In genomic region chr11:101078121-101078520, GRCm38 (mm10) we compare ENCODE assay signal across 27 mouse cellular contexts. TPM values are rescaled to one million over a fixed set of nuclear protein-coding genes. Genes with fewer than 3 reads are reported as not detected.
DNase-seq lines count a peak whose midpoint lies in the region; ATAC-seq and TF ChIP-seq lines count a peak whose summit lies in the region.
"Had no signal": no experiment of that assay in that cellular context is flagged by ENCODE, and none has a peak within 500 bp of the region (broad histone marks: within the 10 kb centered on the region; RNA-seq: fewer than 3 reads in every experiment).

Hsd17b1 (plus strand) TSS chr11:101078411.

- peaks cover 8% of the 10 kb centered on the region; the same call in 1 of the 2 replicates for H3K36me3 ChIP-seq in heart, embryonic 10.5 days
- H3K36me3 ChIP-seq in limb, embryonic 12.5 days, result no peaks in the 10 kb centered on the region
- no peaks in the 10 kb centered on the region for H3K36me3 ChIP-seq in limb, embryonic 10.5 days
- H3K36me3 ChIP-seq in E14TG2a.4 (ENCODE audit: insufficient read depth, low read length) (no peaks in the 10 kb centered on the region), ES-E14 (ENCODE audit: control insufficient read depth, insufficient read depth, low read length, poor library complexity, severe bottlenecking) (no peaks in the 10 kb centered on the region)
- H3K36me3 ChIP-seq: intestine, embryonic 15.5 days had no signal

- WGBS in heart, embryonic 10.5 days, result 69% methylated on average over 9 of the region's 9 CpGs
- 71% methylated on average over 9 of the region's 9 CpGs for WGBS in limb, embryonic 12.5 days
- WGBS in limb, embryonic 10.5 days, result 67% methylated on average over 9 of the region's 9 CpGs

- no peak within 1 kb of the TSS; the same call in 1 of the 2 replicates for H3K4me2 ChIP-seq in limb, embryonic 12.5 days

- peak within 1 kb of the TSS; percentile 25; the same call in 1 of the 2 replicates for H3K4me3 ChIP-seq in heart, embryonic 10.5 days
- 0 out of 2 replicates have a peak within 1 kb of the TSS, but pooled peaks have one; percentile 16 for H3K4me3 ChIP-seq in limb, embryonic 12.5 days (replicated peaks)
- no peak within 1 kb of the TSS for H3K4me3 ChIP-seq in limb, embryonic 10.5 days
- H3K4me3 ChIP-seq in E14TG2a.4 (replicated peaks; ENCODE audit: low read length) (peak within 1 kb of the TSS; percentile 70), ES-E14 (ENCODE audit: insufficient read depth in 1 of 2, low read depth in 1 of 2, low read length in 2 of 2, poor library complexity in 1 of 2, severe bottlenecking in 1 of 2) (peak within 1 kb of the TSS; percentile 48 to 56)
- H3K4me3 ChIP-seq: forebrain, embryonic 13.5 days; gastrocnemius, adult 2 months had no signal

- no peak for TF ChIP-seq CTCF in E14TG2a.4 (conservative IDR thresholded peaks at IDR 0.05; ENCODE audit: low read length)

- peaks cover 23% of the 10 kb centered on the region for H3K4me1 ChIP-seq in heart, embryonic 10.5 days
- H3K4me1 ChIP-seq in limb, embryonic 12.5 days (replicated peaks), result peaks cover 8% of the 10 kb centered on the region
- peaks cover 13% of the 10 kb centered on the region for H3K4me1 ChIP-seq in limb, embryonic 10.5 days
- H3K4me1 ChIP-seq in E14TG2a.4 (replicated peaks; ENCODE audit: low read depth, low read length) (peaks cover 54% of the 10 kb centered on the region), ES-E14 (ENCODE audit: control insufficient read depth in 2 of 2, insufficient read depth in 2 of 2, low read length in 2 of 2, poor library complexity in 1 of 2) (0 out of 4 replicates have a peak, but pooled peaks cover 1 to 2% of the 10 kb centered on the region in 2 experiments)

- in situ Hi-C loops in ES-E14 (cut with MboI; ENCODE audit: low sequenced_read_pairs in 2 of 2, unreplicated experiment in 2 of 2), result no loop called here

- no peaks in the 10 kb centered on the region for H3K9me3 ChIP-seq in heart, embryonic 10.5 days
- no peaks in the 10 kb centered on the region for H3K9me3 ChIP-seq in limb, embryonic 12.5 days
- H3K9me3 ChIP-seq in limb, embryonic 10.5 days (replicated peaks), result no peaks in the 10 kb centered on the region
- H3K9me3 ChIP-seq in E14TG2a.4 (ENCODE audit: low read length) (no peaks in the 10 kb centered on the region), ES-E14 (ENCODE audit: control insufficient read depth, insufficient read depth, low read depth, low read length) (no peaks in the 10 kb centered on the region)
- H3K9me3 ChIP-seq: forebrain, embryonic 13.5 days; heart, embryonic 13.5 days; intestine, embryonic 15.5 days; megakaryocyte, embryonic 14.5 days; midbrain, embryonic 13.5 days had no signal

- no peak for ATAC-seq in limb, embryonic 12.5 days (ENCODE audit: insufficient number of reproducible peaks, insufficient read depth, low FRiP score, low TSS enrichment, low read depth)
- ATAC-seq: forebrain, embryonic 13.5 days; hindbrain, embryonic 16.5 days; intestine, embryonic 15.5 days; midbrain, embryonic 13.5 days had no signal

- H3K27me3 ChIP-seq in heart, embryonic 10.5 days (ENCODE audit: insufficient read depth, poor library complexity, severe bottlenecking), result peaks cover 65% of the 10 kb centered on the region
- H3K27me3 ChIP-seq in limb, embryonic 12.5 days, result peaks cover 69% of the 10 kb centered on the region
- H3K27me3 ChIP-seq in limb, embryonic 10.5 days (ENCODE audit: low read depth, poor library complexity, severe bottlenecking), result peaks cover 67% of the 10 kb centered on the region
- peaks cover 78% of the 10 kb centered on the region for H3K27me3 ChIP-seq in E14TG2a.4 (ENCODE audit: insufficient read depth, low read length)

- no peak within 1 kb of the TSS for H3K27ac ChIP-seq in heart, embryonic 10.5 days
- H3K27ac ChIP-seq in limb, embryonic 12.5 days, result no peak within 1 kb of the TSS
- H3K27ac ChIP-seq in limb, embryonic 10.5 days, result no peak within 1 kb of the TSS
- no peak within 1 kb of the TSS for H3K27ac ChIP-seq in ES-E14 (ENCODE audit: insufficient read depth, low read depth, low read length, poor library complexity, severe bottlenecking)
- H3K27ac ChIP-seq: forebrain, embryonic 13.5 days; gastrocnemius, adult 2 months; heart, embryonic 13.5 days; intestine, embryonic 15.5 days; midbrain, embryonic 13.5 days had no signal

- no peak for DNase-seq in heart, embryonic 10.5 days (ENCODE audit: low spot score)
- DNase-seq in heart, postnatal 4 days, result no peak
- DNase-seq in limb, embryonic 10.5 days (ENCODE audit: low spot score), result no peak
- DNase-seq in ES-E14 (ENCODE audit: low read depth, low spot score), result no peak
- DNase-seq in layer of hippocampus, adult 18-20 months (ENCODE audit: low spot score in 2 of 2), result no peak
- no peak for DNase-seq in lung, postnatal 4 days
- DNase-seq: B cell, adult 2 months; cerebellum, adult 2 months; cerebellum, postnatal 25 days; gastrocnemius, adult 2 months; kidney, adult 8-10 months; kidney, postnatal 4 days; layer of hippocampus, adult 9-11 months; lung, adult 2 months; right cerebral cortex, adult 18-20 months; right cerebral cortex, postnatal 4 days had no signal

- no peak within 1 kb of the TSS for H3K9ac ChIP-seq in limb, embryonic 12.5 days (replicated peaks)
- H3K9ac ChIP-seq in ES-E14 (ENCODE audit: insufficient read depth, low read depth, low read length, poor library complexity, severe bottlenecking), result peak within 1 kb of the TSS; percentile 21
- H3K9ac ChIP-seq: intestine, embryonic 15.5 days; midbrain, embryonic 13.5 days had no signal

TF ChIP-seq in ES-E14, 5 proteins besides CTCF, POLR2A, EP300 and RAD21:
- no peak for TF ChIP-seq CHD2 (IDR thresholded peaks at IDR 0.05; ENCODE audit: low read depth, low read length)
- no peak for TF ChIP-seq ZNF384 (IDR thresholded peaks at IDR 0.05; ENCODE audit: low read depth, low read length)
- TF ChIP-seq ZC3H11A (IDR thresholded peaks at IDR 0.05; ENCODE audit: borderline replicate concordance, low read depth, low read length), result no peak
- TF ChIP-seq MAFK (IDR thresholded peaks at IDR 0.05; ENCODE audit: insufficient read depth, low read depth, low read length), result no peak
- no peak for TF ChIP-seq HCFC1 (IDR thresholded peaks at IDR 0.05; ENCODE audit: borderline replicate concordance, insufficient read depth, low read length)

RNA-seq across cellular contexts. Expression of gene Hsd17b1, which starts in this region (rescaled TPM):
- polyA plus RNA-seq in heart, embryonic 10.5 days (2016; fragmentation: Nextera tagmentation; extraction: Ambion mirVana), result 0.21 TPM in 1 of 2 replicates, not detected in the other
- not detected for total RNA-seq in heart, postnatal 4 days (2021)
- polyA plus RNA-seq in limb, embryonic 12.5 days (2016; fragmentation: Nextera tagmentation; extraction: Ambion mirVana), result not detected in 2 replicates
- polyA plus RNA-seq in limb, embryonic 10.5 days (2016; fragmentation: Nextera tagmentation; extraction: Ambion mirVana), result not detected in 2 replicates
- 2.4 and 3.4 TPM in 2 replicates for total RNA-seq in ES-E14 (2012; rRNA removed)
- 1 to 10 TPM in 1 of 2 experiments, under 1 TPM in 1; 0.66 to 1.5 TPM for total RNA-seq in layer of hippocampus, adult 18-20 months (2021)
- polyA plus RNA-seq: embryonic facial prominence, embryonic 14.5 days; forebrain, embryonic 13.5 days; intestine, embryonic 15.5 days; midbrain, embryonic 13.5 days; neural tube, embryonic 11.5 days; stomach, embryonic 14.5 days had no signal
